Mouse (Mus musculus): ENCODE measurements around the gene Spry2. TPM values are rescaled to one million over a fixed set of nuclear protein-coding genes. Genes with fewer than 3 reads are reported as not detected.

Gene Spry2
- polyA plus RNA-seq, 1 experiment from 2014 or later = 24.4 TPM

- no peak overlapping the region for H3K4me2 ChIP-seq (ENCODE audit: low read depth, low read length, severe bottlenecking)
- no peaks in the 10 kb centered on the region for H3K36me3 ChIP-seq (ENCODE audit: control insufficient read depth, insufficient read depth, low read length)
- no peaks in the 10 kb centered on the region for H3K27me3 ChIP-seq (ENCODE audit: control insufficient read depth, insufficient read depth, low read length)
- 0 out of 2 replicates have a peak, but pooled peaks cover 2% of the 10 kb centered on the region for H3K4me1 ChIP-seq (replicated peaks; ENCODE audit: control insufficient read depth, insufficient read depth, low read length)
- no peak overlapping the region for H3K27ac ChIP-seq (ENCODE audit: low read depth, low read length)
- H3K9ac ChIP-seq (ENCODE audit: low read length) = no peak overlapping the region
- H3K9me3 ChIP-seq (ENCODE audit: control insufficient read depth, low read length) = no peaks in the 10 kb centered on the region
- no peak overlapping the region for H3K4me3 ChIP-seq (ENCODE audit: low read depth, low read length)
- DNase-seq (ENCODE audit: low spot score) (no peak), ATAC-seq (replicated peaks; ENCODE audit: low FRiP score) (no peak)
- 22% methylated on average over 2 of the region's 2 CpGs for WGBS
Observed at GRCm38 (mm10) chr14:105859876-105860275, 36.7 kb downstream of the Spry2 start.

- Histone ChIP-seq H3K27me3 (ENCODE audit: control insufficient read depth, insufficient read depth, low read length) (no peaks in the 10 kb centered on the region), H3K4me3 (ENCODE audit: low read depth, low read length) (no peak overlapping the region), H3K9ac (ENCODE audit: low read length) (no peak overlapping the region), H3K27ac (ENCODE audit: low read depth, low read length) (no peak overlapping the region), H3K4me2 (ENCODE audit: low read depth, low read length, severe bottlenecking) (no peak overlapping the region), H3K36me3 (ENCODE audit: control insufficient read depth, insufficient read depth, low read length) (no peaks in the 10 kb centered on the region), H3K4me1 (replicated peaks; ENCODE audit: control insufficient read depth, insufficient read depth, low read length) (0 out of 2 replicates have a peak, but pooled peaks cover 2% of the 10 kb centered on the region), H3K9me3 (ENCODE audit: control insufficient read depth, low read length) (no peaks in the 10 kb centered on the region)
- WGBS = 13% methylated on average over 4 of the region's 4 CpGs
- ATAC-seq (replicated peaks; ENCODE audit: low FRiP score) (peak; percentile 36; the same call in 1 of the 2 replicates), DNase-seq (ENCODE audit: low spot score) (no peak)
Observed at GRCm38 (mm10) chr14:105859368-105859767, 37.3 kb downstream of the Spry2 start.

- ATAC-seq (replicated peaks; ENCODE audit: low FRiP score) (no peak), DNase-seq (ENCODE audit: low spot score) (no peak)
- Histone ChIP-seq H3K4me2 (ENCODE audit: low read depth, low read length, severe bottlenecking) (no peak overlapping the region), H3K36me3 (ENCODE audit: control insufficient read depth, insufficient read depth, low read length) (no peaks in the 10 kb centered on the region), H3K9me3 (ENCODE audit: control insufficient read depth, low read length) (no peaks in the 10 kb centered on the region), H3K4me3 (ENCODE audit: low read depth, low read length) (no peak overlapping the region), H3K27ac (ENCODE audit: low read depth, low read length) (no peak overlapping the region), H3K27me3 (ENCODE audit: control insufficient read depth, insufficient read depth, low read length) (no peaks in the 10 kb centered on the region), H3K9ac (ENCODE audit: low read length) (no peak overlapping the region), H3K4me1 (replicated peaks; ENCODE audit: control insufficient read depth, insufficient read depth, low read length) (0 out of 2 replicates have a peak, but pooled peaks cover 2% of the 10 kb centered on the region)
- WGBS = 21% methylated on average over 5 of the region's 5 CpGs
Observed at GRCm38 (mm10) chr14:105858935-105859334, 37.7 kb downstream of the Spry2 start.

- Histone ChIP-seq H3K9ac (ENCODE audit: low read length) (no peak overlapping the region), H3K4me3 (ENCODE audit: low read depth, low read length) (no peak overlapping the region), H3K4me2 (ENCODE audit: low read depth, low read length, severe bottlenecking) (peak overlapping the region; percentile 31; the same call in 1 of the 2 replicates), H3K36me3 (ENCODE audit: control insufficient read depth, insufficient read depth, low read length) (no peaks in the 10 kb centered on the region), H3K27me3 (ENCODE audit: control insufficient read depth, insufficient read depth, low read length) (peaks cover 2% of the 10 kb centered on the region; the same call in 1 of the 2 replicates), H3K9me3 (ENCODE audit: control insufficient read depth, low read length) (no peaks in the 10 kb centered on the region), H3K4me1 (replicated peaks; ENCODE audit: control insufficient read depth, insufficient read depth, low read length) (peaks cover 4% of the 10 kb centered on the region; the same call in 1 of the 2 replicates), H3K27ac (ENCODE audit: low read depth, low read length) (peak overlapping the region; percentile 78)
- ATAC-seq (replicated peaks; ENCODE audit: low FRiP score) (peak; percentile 95), DNase-seq (ENCODE audit: low spot score) (peak; percentile 70)
- 7% methylated on average over 7 of the region's 7 CpGs for WGBS
Observed at GRCm38 (mm10) chr14:105851359-105852067, 45.1 kb downstream of the Spry2 start.

Other genes starting within 250 kb of the Spry2 start
- not detected in 2 replicates for gene Trim52, start 209.4 kb upstream of the Spry2 start, polyA plus RNA-seq (2014; fragmentation: Nextera tagmentation; extraction: Ambion mirVana)

All from forebrain, embryonic 11.5 days (tissue).